Mouse (Mus musculus) myocyte (in vitro differentiated cells): ENCODE measurements around the gene Arpc1a.

ENCODE experiments used
- E2F4 ChIP-seq: IDR thresholded peaks from one replicate; pipeline ENCODE4 v1.6.1; 2011; ENCODE audit warnings: mild to moderate bottlenecking, control low read depth, moderate library complexity; ENCODE audit not compliant: insufficient read depth
- MAX ChIP-seq: IDR thresholded peaks from one replicate; pipeline ENCODE4 v1.6.1; 2011; ENCODE audit warnings: low read depth, mild to moderate bottlenecking, control low read depth
- POLR2A ChIP-seq: IDR thresholded peaks from one replicate; pipeline ENCODE4 v1.6.1; 2011; ENCODE audit warnings: low read depth, mild to moderate bottlenecking, control low read depth, moderate library complexity; ENCODE audit not compliant: insufficient read length
- USF1 ChIP-seq: IDR thresholded peaks from one replicate; pipeline ENCODE4 v1.6.1; 2011; ENCODE audit warnings: low read depth, mild to moderate bottlenecking, control low read depth, moderate library complexity

DNA sequence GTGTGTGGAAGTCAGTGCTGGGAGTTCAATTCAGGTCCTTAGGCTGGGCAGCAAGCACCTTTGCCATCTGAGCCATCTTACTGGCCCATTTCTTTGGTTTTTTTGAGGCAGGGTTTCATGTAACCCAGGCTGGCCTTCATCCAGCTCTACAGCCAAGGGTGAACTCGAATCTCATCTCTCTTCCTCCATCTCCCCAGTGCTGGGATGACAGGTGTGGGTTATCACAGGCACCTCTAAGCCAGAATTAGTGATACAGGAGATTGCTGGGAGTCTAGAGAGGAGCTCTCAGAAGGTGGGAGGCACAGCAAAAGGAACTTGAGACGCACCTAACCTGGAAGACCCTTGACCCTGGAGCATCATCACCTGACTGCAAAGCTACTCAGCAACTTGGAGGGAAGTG is 29.8 kb downstream of the Arpc1a start:
- TF ChIP-seq MAX (no peak), USF1 (no peak), POLR2A (no peak), E2F4 (no peak)
